Mouse (Mus musculus) cerebellum, adult 2 months (tissue): ENCODE measurements around the gene Nus1. TPM values are rescaled to one million over a fixed set of nuclear protein-coding genes. Genes with fewer than 3 reads are reported as not detected.

Source experiments
- DNase-seq, 2 experiments: peaks; one replicate each; pipeline ENCODE4 v3.0.0; 2021
- H3K27ac ChIP-seq: fragments of 200-500 bp; 2 replicates; pipeline ENCODE4 v1.5.1; 2012; ENCODE audit warnings: low read length, control low read depth, inconsistent platforms; ENCODE audit not compliant: insufficient read depth
- H3K27me3 ChIP-seq: fragments of 200-500 bp; 2 replicates; pipeline ENCODE4 v1.6.1; 2012; ENCODE audit warnings: inconsistent platforms, mild to moderate bottlenecking, low read length, moderate library complexity; ENCODE audit not compliant: control insufficient read depth, insufficient read depth
- H3K4me1 ChIP-seq: fragments of 200-500 bp; 2 replicates; pipeline ENCODE4 v1.6.1; 2011; ENCODE audit warnings: low read length; ENCODE audit not compliant: control insufficient read depth, insufficient read depth
- H3K4me3 ChIP-seq: fragments of 200-500 bp; replicated peaks from 2 replicates; pipeline ENCODE3; 2011; ENCODE audit warnings: mild to moderate bottlenecking, low read depth, low read length, control low read depth; ENCODE audit not compliant: insufficient read depth
- CTCF ChIP-seq: fragments of 200-500 bp; IDR thresholded peaks from 2 replicates; pipeline ENCODE4 v1.5.1; 2011; ENCODE audit warnings: low read depth, mild to moderate bottlenecking, control low read depth, low read length, moderate library complexity, borderline replicate concordance; ENCODE audit not compliant: insufficient read depth
- POLR2A ChIP-seq: fragments of 200-500 bp; IDR thresholded peaks from 2 replicates; pipeline ENCODE4 v1.6.1; 2011; ENCODE audit warnings: low read length, control low read depth, borderline replicate concordance; ENCODE audit not compliant: insufficient read depth
- WGBS: fragments of 180-500 bp; shearing (Covaris S2); methylation state at CpG from one replicate; pipeline ENCODE4 v1.1.7; 2018; 5-methylcytosine and 5-hydroxymethylcytosine counted together
- polyA plus RNA-seq: library from polyadenylated mRNA; depleted of rRNA; stranded (reverse); fragments of >200 nt; gene quantifications from 2 replicates; pipeline ENCODE4 v1.2.3, GENCODE M21; 2012; rRNA removed

Nus1 gene
- polyA plus RNA-seq, 1 experiment: 28.5 TPM

GRCm38 (mm10) chr10:52427634-52428415 is 10.5 kb downstream of the Nus1 start:
- TF ChIP-seq POLR2A: no peak
- TF ChIP-seq CTCF: no peak
- Histone ChIP-seq H3K27ac (no peak overlapping the region), H3K4me1 (peaks cover 5% of the 10 kb centered on the region), H3K27me3 (no peaks in the 10 kb centered on the region), H3K4me3 (no peak overlapping the region)
- DNase-seq: no peak
- 14% methylated on average over 2 of the region's 2 CpGs for WGBS

GRCm38 (mm10) chr10:52430953-52431352 is 13.6 kb downstream of the Nus1 start:
- no peak overlapping the region for H3K4me3 ChIP-seq
- TF ChIP-seq POLR2A (no peak), CTCF (no peak)
- peaks cover 5% of the 10 kb centered on the region; the same call in 1 of the 2 replicates for H3K4me1 ChIP-seq
- H3K27ac ChIP-seq: no peak overlapping the region
- 90% methylated on average over 1 of the region's 1 CpGs for WGBS
- no peaks in the 10 kb centered on the region for H3K27me3 ChIP-seq
- no peak for DNase-seq

GRCm38 (mm10) chr10:52434836-52435235 is 17.5 kb downstream of the Nus1 start:
- no peaks in the 10 kb centered on the region for H3K27me3 ChIP-seq
- H3K4me1 ChIP-seq: no peaks in the 10 kb centered on the region
- 32% methylated on average over 8 of the region's 8 CpGs for WGBS
- TF ChIP-seq POLR2A: no peak
- H3K27ac ChIP-seq: no peak overlapping the region
- no peak for DNase-seq
- H3K4me3 ChIP-seq: no peak overlapping the region

GRCm38 (mm10) chr10:52460614-52461013 is 43.3 kb downstream of the Nus1 start:
- 29% methylated on average over 2 of the region's 2 CpGs for WGBS
- Histone ChIP-seq H3K4me3 (no peak overlapping the region), H3K27ac (no peak overlapping the region), H3K27me3 (no peaks in the 10 kb centered on the region), H3K4me1 (no peaks in the 10 kb centered on the region)
- TF ChIP-seq CTCF: no peak
- TF ChIP-seq POLR2A: no peak
- DNase-seq: no peak

- Histone ChIP-seq H3K27me3 (no peaks in the 10 kb centered on the region), H3K4me1 (no peaks in the 10 kb centered on the region), H3K27ac (no peak overlapping the region), H3K4me3 (no peak overlapping the region)
- no peak for DNase-seq
- 60% methylated on average over 7 of the region's 7 CpGs for WGBS
- TF ChIP-seq CTCF: no peak
- TF ChIP-seq POLR2A: no peak
Observed at GRCm38 (mm10) chr10:52463941-52464739, 46.8 kb downstream of the Nus1 start.

- TF ChIP-seq POLR2A (no peak), CTCF (no peak)
- Histone ChIP-seq H3K4me3 (no peak overlapping the region), H3K27ac (no peak overlapping the region), H3K4me1 (no peaks in the 10 kb centered on the region), H3K27me3 (no peaks in the 10 kb centered on the region)
- WGBS: 81% methylated on average over 4 of the region's 4 CpGs
- no peak for DNase-seq
Observed at GRCm38 (mm10) chr10:52471520-52471919, 54.2 kb downstream of the Nus1 start.

Other genes with a start within 250 kb of the Nus1 start
- gene Ros1, start 222.3 kb upstream of the Nus1 start, polyA plus RNA-seq: not detected in 2 replicates
- 8.3 and 9.2 TPM in 2 replicates for gene Dcbld1, start 183.9 kb upstream of the Nus1 start, polyA plus RNA-seq
- gene Gm26741, start 58.8 kb upstream of the Nus1 start, polyA plus RNA-seq: not detected in 2 replicates
- 30.9 and 31.4 TPM in 2 replicates for gene Gopc, start 35.4 kb upstream of the Nus1 start, polyA plus RNA-seq
- gene Nepn, start 28.6 kb upstream of the Nus1 start, polyA plus RNA-seq: 0.05 TPM in 2 replicates